Mouse (Mus musculus) ES-Bruce4 (cell line): Measurements from ENCODE around the gene Ggact.

Experiments
- CTCF ChIP-seq: IDR thresholded peaks from one replicate; pipeline ENCODE4 v1.8.1; 2011; ENCODE audit warnings: low read depth, low read length
- EP300 ChIP-seq: IDR thresholded peaks from 2 replicates; pipeline ENCODE4 v1.6.1; 2011; ENCODE audit warnings: low read depth, low read length; ENCODE audit not compliant: insufficient read depth

DNA sequence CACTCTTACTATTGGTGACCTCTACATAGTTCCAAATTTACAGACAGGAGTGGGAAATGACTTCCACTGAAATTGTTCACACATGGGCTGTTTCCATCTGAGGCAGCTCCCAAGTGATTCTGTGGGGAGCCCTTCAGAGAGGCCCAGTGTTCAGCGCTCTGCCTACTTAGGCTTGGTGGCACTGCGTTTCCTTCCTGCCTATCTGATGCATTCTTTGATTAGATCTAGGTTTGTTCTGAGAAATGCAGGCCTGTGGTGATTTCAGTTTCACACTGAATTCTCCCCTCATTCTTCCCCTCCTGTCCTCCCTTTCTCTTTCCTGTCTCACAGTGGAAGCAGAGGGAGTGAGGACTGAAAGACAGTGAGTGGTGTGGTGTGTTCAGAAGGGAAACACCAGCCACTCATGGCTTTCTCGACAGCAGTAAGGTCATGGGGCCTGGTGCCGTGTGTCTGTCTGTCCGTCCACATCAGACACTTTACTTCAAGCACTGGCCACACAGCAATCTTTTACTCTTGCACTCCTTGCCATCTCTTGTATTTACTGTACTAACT, 61.0 kb downstream of the Ggact start:
- TF ChIP-seq CTCF (no peak), EP300 (no peak)
